Mouse (Mus musculus): Measurements from ENCODE around the gene Zfp148.

GRCm38 (mm10) chr16:33344875-33345274, 35.8 kb upstream of the Zfp148 start:
- TF ChIP-seq CTCF (IDR thresholded peaks at IDR 0.05) (no peak), EP300 (IDR thresholded peaks at IDR 0.05) (no peak)
